Mouse (Mus musculus) neural tube, embryonic 15.5 days (tissue): ENCODE data around the gene Thrb. TPM values are rescaled to one million over a fixed set of nuclear protein-coding genes. Genes with fewer than 3 reads are reported as not detected.

Experiments used
- ATAC-seq: fragments of 200-750 bp; cut with Nextera tagmentation; 2 replicates; pipeline ENCODE4 v1.8.0; 2017; ENCODE audit warnings: mild to moderate bottlenecking, moderate TSS enrichment, moderate library complexity; ENCODE audit not compliant: low FRiP score
- H3K27ac ChIP-seq: fragments of 300-500 bp; sonication (generic); replicated peaks from 2 replicates; pipeline ENCODE4 v1.5.1; 2015; ENCODE audit warnings: mild to moderate bottlenecking, inconsistent platforms
- H3K27me3 ChIP-seq: fragments of 300-500 bp; sonication (generic); replicated peaks from 2 replicates; pipeline ENCODE4 v1.6.1; 2015; ENCODE audit warnings: inconsistent platforms
- H3K36me3 ChIP-seq: fragments of 300-500 bp; sonication (generic); 2 replicates; pipeline ENCODE4 v1.6.1; 2015; ENCODE audit warnings: inconsistent platforms
- H3K4me1 ChIP-seq: fragments of 300-500 bp; sonication (generic); 2 replicates; pipeline ENCODE4 v1.6.1; 2015; ENCODE audit warnings: inconsistent platforms
- H3K4me2 ChIP-seq: fragments of 300-500 bp; sonication (generic); 2 replicates; pipeline ENCODE4 v1.6.1; 2015; ENCODE audit warnings: inconsistent platforms, mild to moderate bottlenecking, moderate library complexity
- H3K4me3 ChIP-seq: fragments of 300-500 bp; sonication (generic); replicated peaks from 2 replicates; pipeline ENCODE4 v1.5.1; 2015; ENCODE audit warnings: mild to moderate bottlenecking, inconsistent platforms
- H3K9ac ChIP-seq: fragments of 300-500 bp; sonication (generic); replicated peaks from 2 replicates; pipeline ENCODE4 v1.6.1; 2015; ENCODE audit warnings: mild to moderate bottlenecking, inconsistent platforms
- H3K9me3 ChIP-seq: fragments of 300-500 bp; sonication (generic); replicated peaks from 2 replicates; pipeline ENCODE4 v1.6.1; 2016; ENCODE audit warnings: inconsistent platforms
- WGBS: fragments of 180-500 bp; shearing (Covaris S2); methylation state at CpG from one replicate; pipeline ENCODE4 v1.1.7; 2015; ENCODE audit warnings: mixed read lengths; 5-methylcytosine and 5-hydroxymethylcytosine counted together
- polyA plus RNA-seq: library from polyadenylated mRNA; unstranded; fragments of >200 nt; fragmentation: Nextera tagmentation; extraction: Ambion mirVana; gene quantifications from 2 replicates; pipeline ENCODE4 v1.2.1, GENCODE M21; 2015

The Thrb gene
- polyA plus RNA-seq = 1.0 and 1.8 TPM in 2 replicates

DNA sequence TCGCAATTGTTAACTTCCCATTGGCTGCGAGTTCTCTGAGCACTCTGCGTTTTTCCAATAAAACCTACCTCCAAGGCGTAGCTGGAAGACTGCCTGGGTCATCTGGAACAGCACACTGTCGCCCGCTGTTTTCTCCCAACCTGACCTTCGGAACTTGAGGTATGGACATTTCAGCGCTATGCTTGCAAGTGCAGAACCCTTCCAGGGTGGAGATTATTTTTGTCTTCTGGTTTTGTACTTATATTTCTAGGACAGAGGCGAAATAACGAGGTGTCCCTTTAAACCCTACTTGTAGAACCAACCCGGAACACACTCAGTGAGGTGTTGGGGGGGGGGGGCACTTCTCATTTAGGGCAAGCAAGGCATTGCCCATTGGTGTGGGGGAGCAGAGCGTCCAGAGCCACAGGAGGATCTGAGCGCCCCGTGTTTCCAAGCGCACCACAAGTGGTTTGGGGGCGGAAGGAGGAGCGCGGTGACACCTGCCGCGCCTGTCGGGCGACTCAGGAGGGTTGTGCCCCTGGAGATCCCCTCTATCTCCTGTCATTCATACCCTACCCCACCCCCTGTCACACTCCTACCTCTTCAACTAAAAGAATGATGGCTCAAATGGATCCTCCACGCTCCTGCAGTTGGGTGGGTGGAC is at the start of gene Thrb:
Gene Thrb, plus strand, starts transcription at position 576 of the 643 bp plus-strand sequence.
- ATAC-seq = peak; percentile 23
- Histone ChIP-seq H3K9me3 (no peaks in the 10 kb centered on the region), H3K4me3 (peak within 1 kb of the TSS; percentile 77), H3K4me1 (peaks cover 23% of the 10 kb centered on the region), H3K4me2 (peak within 1 kb of the TSS; percentile 97), H3K36me3 (no peaks in the 10 kb centered on the region), H3K27ac (no peak within 1 kb of the TSS), H3K9ac (peak within 1 kb of the TSS; percentile 64), H3K27me3 (peaks cover 14% of the 10 kb centered on the region)
- 1% methylated on average over 23 of the region's 23 CpGs for WGBS

DNA sequence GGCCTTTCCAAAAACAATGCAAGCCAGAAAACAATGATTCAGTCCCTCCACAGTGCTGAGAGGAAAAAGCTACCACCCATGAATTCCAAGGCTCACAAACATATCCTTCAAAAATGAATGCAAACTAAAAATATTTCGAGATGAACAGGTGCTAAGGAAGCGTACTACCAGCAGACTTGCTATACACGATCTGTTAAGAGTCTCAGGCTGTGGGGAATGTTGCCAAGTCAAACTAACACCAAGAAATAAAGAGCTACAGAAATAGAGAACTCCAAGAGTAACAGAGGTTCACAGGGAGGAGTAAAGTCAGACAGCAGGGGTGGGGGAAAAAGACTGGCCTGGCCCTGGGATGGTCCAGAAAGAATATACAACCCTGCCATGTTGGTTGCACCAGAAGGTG is 38.4 kb upstream of the Thrb start:
- H3K4me1 ChIP-seq = no peaks in the 10 kb centered on the region
- ATAC-seq = no peak
- no peak overlapping the region for H3K9ac ChIP-seq
- no peak overlapping the region for H3K4me3 ChIP-seq
- H3K9me3 ChIP-seq = no peaks in the 10 kb centered on the region
- WGBS = 76% methylated on average over 3 of the region's 3 CpGs
- H3K27ac ChIP-seq = no peak overlapping the region
- H3K27me3 ChIP-seq = no peaks in the 10 kb centered on the region
- H3K4me2 ChIP-seq = no peak overlapping the region
- H3K36me3 ChIP-seq = no peaks in the 10 kb centered on the region

- no peaks in the 10 kb centered on the region for H3K36me3 ChIP-seq
- H3K27me3 ChIP-seq = no peaks in the 10 kb centered on the region
- H3K4me1 ChIP-seq = no peaks in the 10 kb centered on the region
Observed at GRCm38 (mm10) chr14:17623936-17624335, 36.1 kb upstream of the Thrb start.

DNA sequence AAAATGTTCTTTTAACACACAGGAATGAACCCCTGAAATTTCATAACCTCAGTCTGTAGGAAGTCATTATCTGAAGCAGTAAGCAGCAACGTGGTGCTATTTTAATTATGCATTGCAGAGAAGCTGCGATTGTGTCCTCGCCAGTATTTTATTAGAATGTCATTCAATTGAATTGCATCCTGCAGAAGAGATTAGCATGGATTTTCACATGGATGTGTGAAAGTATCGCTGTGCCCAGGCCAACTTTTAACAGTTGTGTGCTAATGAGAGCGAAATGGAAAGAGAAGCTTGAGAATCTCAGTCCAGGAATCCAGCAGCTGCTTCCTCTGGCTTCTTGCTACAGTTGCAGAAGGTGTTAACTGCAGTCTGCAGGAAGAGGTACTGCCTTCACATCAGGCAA is 30.8 kb upstream of the Thrb start:
- Histone ChIP-seq H3K4me3 (no peak overlapping the region), H3K27me3 (no peaks in the 10 kb centered on the region), H3K4me1 (0 out of 2 replicates have a peak, but pooled peaks cover 3% of the 10 kb centered on the region), H3K4me2 (no peak overlapping the region), H3K9me3 (no peaks in the 10 kb centered on the region), H3K9ac (no peak overlapping the region), H3K27ac (no peak overlapping the region), H3K36me3 (no peaks in the 10 kb centered on the region)
- ATAC-seq = no peak
- 44% methylated on average over 5 of the region's 5 CpGs for WGBS

More at GRCm38 (mm10) chr14:17623936-17624335, 36.1 kb upstream of the Thrb start:
- no peak overlapping the region for H3K27ac ChIP-seq
- no peak overlapping the region for H3K4me3 ChIP-seq
- H3K9me3 ChIP-seq = no peaks in the 10 kb centered on the region
- no peak for ATAC-seq
- 65% methylated on average over 2 of the region's 2 CpGs for WGBS
- no peak overlapping the region for H3K9ac ChIP-seq
- no peak overlapping the region for H3K4me2 ChIP-seq

- H3K4me2 ChIP-seq = peak overlapping the region; percentile 41
- H3K4me3 ChIP-seq = no peak overlapping the region
- H3K9ac ChIP-seq = no peak overlapping the region
- H3K36me3 ChIP-seq = no peaks in the 10 kb centered on the region
- 7% methylated on average over 19 of the region's 19 CpGs for WGBS
- H3K27me3 ChIP-seq = no peaks in the 10 kb centered on the region
- no peak overlapping the region for H3K27ac ChIP-seq
- H3K9me3 ChIP-seq = no peaks in the 10 kb centered on the region
- peak; percentile 55 for ATAC-seq
- 0 out of 2 replicates have a peak, but pooled peaks cover 3% of the 10 kb centered on the region for H3K4me1 ChIP-seq
Observed at GRCm38 (mm10) chr14:17632887-17633522, 27.1 kb upstream of the Thrb start.

DNA sequence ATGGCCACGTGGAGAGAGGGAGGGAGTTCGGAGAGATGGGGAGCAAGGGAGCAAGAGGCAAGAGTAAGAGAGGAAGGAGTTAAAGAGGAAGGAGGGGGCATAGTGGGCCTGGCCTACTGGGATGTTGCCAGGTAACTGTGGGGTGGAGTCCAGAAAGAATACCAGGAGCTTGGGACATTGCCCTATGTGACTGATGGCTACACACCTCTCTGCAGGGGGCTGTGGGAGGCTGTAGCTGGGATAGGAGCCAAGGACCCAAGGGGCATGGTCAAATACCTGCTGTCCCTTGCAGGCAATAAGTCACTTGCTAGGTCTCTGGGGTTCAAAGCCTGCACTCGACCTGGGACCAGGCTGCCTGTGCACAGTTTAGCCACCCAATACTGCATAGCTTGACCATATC is 23.1 kb upstream of the Thrb start:
- 82% methylated on average over 3 of the region's 3 CpGs for WGBS
- no peaks in the 10 kb centered on the region for H3K4me1 ChIP-seq
- H3K36me3 ChIP-seq = no peaks in the 10 kb centered on the region
- no peak overlapping the region for H3K4me3 ChIP-seq
- no peak overlapping the region for H3K9ac ChIP-seq
- H3K27ac ChIP-seq = no peak overlapping the region
- no peak overlapping the region for H3K4me2 ChIP-seq
- ATAC-seq = no peak
- no peaks in the 10 kb centered on the region for H3K27me3 ChIP-seq
- H3K9me3 ChIP-seq = no peaks in the 10 kb centered on the region

DNA sequence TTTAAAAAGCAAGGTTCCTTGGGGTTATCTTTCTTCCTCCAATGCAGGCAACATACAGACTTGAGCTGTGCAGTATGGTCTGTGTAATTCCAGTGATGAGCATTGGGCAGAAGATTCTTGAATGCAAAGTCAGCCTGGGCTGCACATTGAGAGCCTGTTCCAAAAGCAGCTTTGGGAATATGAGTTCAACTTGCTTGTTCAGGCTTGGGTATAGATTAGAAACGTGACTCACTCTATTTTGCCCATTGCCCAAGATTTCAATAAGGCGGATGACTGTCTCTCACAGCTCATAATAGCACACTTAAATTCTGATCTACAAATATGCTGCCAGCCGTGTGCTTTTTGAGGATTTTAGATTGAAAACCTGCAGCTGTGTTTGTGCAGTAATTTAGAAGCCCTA is 18.3 kb upstream of the Thrb start:
- Histone ChIP-seq H3K4me2 (no peak overlapping the region), H3K9me3 (no peaks in the 10 kb centered on the region), H3K27ac (no peak overlapping the region), H3K27me3 (no peaks in the 10 kb centered on the region), H3K36me3 (no peaks in the 10 kb centered on the region), H3K9ac (no peak overlapping the region), H3K4me1 (no peaks in the 10 kb centered on the region), H3K4me3 (no peak overlapping the region)
- WGBS = 64% methylated on average over 3 of the region's 3 CpGs
- no peak for ATAC-seq

DNA sequence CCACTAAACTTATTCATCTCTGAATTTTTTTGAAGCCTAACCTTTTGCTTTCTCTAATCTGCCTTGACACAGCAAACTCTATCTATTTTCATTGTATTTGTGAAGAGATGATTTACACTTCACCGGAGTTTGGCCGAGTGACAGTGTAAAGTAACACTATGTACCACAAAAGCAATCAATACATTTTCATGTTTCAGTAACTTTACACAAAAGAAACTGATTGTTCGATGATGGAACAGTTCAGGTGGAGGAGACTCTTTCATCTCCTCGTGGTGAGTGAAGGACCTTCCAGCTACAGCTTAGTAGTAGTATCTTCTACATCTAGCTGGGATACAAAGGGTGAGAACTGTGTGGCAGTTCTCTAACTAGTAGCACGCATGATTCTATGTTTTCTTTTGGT is 5.0 kb upstream of the Thrb start:
- Histone ChIP-seq H3K36me3 (no peaks in the 10 kb centered on the region), H3K9ac (no peak overlapping the region), H3K9me3 (no peaks in the 10 kb centered on the region), H3K4me2 (no peak overlapping the region), H3K4me3 (no peak overlapping the region), H3K27me3 (0 out of 2 replicates have a peak, but pooled peaks cover 2% of the 10 kb centered on the region), H3K27ac (no peak overlapping the region), H3K4me1 (peaks cover 11% of the 10 kb centered on the region)
- ATAC-seq = no peak
- 60% methylated on average over 5 of the region's 5 CpGs for WGBS

- H3K27me3 ChIP-seq = peaks cover 14% of the 10 kb centered on the region
- H3K36me3 ChIP-seq = no peaks in the 10 kb centered on the region
- no peak overlapping the region for H3K9ac ChIP-seq
- peaks cover 23% of the 10 kb centered on the region for H3K4me1 ChIP-seq
- no peak overlapping the region for H3K27ac ChIP-seq
- peak; percentile 42 for ATAC-seq
- H3K4me2 ChIP-seq = peak overlapping the region; percentile 97
- H3K4me3 ChIP-seq = peak overlapping the region; percentile 77
- WGBS = under 1% methylated on average over 9 of the region's 10 CpGs
- no peaks in the 10 kb centered on the region for H3K9me3 ChIP-seq
Observed at GRCm38 (mm10) chr14:17659031-17659430, 1.0 kb upstream of the Thrb start.

DNA sequence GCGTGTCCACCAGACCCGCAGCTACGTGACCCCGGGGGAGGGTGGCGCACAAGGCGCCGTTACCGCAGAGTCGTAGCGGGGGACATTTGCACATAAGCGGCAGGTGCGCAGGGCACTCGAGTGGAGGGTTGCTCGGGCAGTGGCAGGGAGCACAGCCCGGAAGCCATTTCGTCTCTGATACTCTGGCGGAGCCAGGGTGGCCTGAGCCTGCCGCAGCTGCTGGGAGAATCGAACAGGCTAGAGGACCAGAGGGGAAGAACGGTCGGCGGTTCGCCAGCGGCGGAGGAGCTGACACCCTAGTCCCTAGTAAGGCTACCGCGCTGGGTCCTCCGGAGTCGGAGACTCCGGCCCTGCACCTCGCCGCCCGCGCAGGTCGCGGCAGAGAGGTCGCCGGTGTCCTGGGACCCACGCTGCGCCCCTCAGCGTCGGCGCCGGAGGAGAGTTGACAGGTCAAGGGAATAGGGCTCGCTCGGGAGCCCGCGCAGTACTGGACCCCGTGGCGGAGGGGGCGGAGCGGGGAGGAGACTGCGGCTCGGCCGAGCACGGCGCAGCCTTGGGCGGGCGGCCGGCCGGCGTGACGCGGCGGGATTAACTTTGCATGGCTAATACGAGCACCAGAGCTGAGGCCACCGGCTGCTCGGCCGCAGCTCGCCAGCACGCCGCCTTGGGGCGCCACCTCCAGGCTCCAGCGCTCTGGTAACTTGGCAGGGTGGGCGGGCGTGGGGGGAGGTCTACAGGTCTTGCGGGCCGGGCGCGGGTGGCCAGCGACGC is 453 bp downstream of the Thrb start:
- H3K36me3 ChIP-seq = no peaks in the 10 kb centered on the region
- H3K27ac ChIP-seq = no peak overlapping the region
- ATAC-seq = peak; percentile 93
- H3K9ac ChIP-seq = peak overlapping the region; percentile 64
- peaks cover 14% of the 10 kb centered on the region for H3K27me3 ChIP-seq
- peak overlapping the region; percentile 77 for H3K4me3 ChIP-seq
- peaks cover 23% of the 10 kb centered on the region for H3K4me1 ChIP-seq
- under 1% methylated on average over 78 of the region's 82 CpGs for WGBS
- peak overlapping the region; percentile 97 for H3K4me2 ChIP-seq
- H3K9me3 ChIP-seq = no peaks in the 10 kb centered on the region

GRCm38 (mm10) chr14:17661100-17661521 is 1.1 kb downstream of the Thrb start:
- Histone ChIP-seq H3K36me3 (no peaks in the 10 kb centered on the region), H3K4me3 (peak overlapping the region; percentile 77), H3K9ac (peak overlapping the region; percentile 64), H3K27ac (no peak overlapping the region), H3K4me1 (peaks cover 23% of the 10 kb centered on the region), H3K9me3 (no peaks in the 10 kb centered on the region), H3K4me2 (peak overlapping the region; percentile 97), H3K27me3 (peaks cover 14% of the 10 kb centered on the region)
- under 1% methylated on average over 16 of the region's 16 CpGs for WGBS
- peak; percentile 56 for ATAC-seq
